27 mouse cellular contexts compared by ENCODE assay signal in the genomic region with DNA sequence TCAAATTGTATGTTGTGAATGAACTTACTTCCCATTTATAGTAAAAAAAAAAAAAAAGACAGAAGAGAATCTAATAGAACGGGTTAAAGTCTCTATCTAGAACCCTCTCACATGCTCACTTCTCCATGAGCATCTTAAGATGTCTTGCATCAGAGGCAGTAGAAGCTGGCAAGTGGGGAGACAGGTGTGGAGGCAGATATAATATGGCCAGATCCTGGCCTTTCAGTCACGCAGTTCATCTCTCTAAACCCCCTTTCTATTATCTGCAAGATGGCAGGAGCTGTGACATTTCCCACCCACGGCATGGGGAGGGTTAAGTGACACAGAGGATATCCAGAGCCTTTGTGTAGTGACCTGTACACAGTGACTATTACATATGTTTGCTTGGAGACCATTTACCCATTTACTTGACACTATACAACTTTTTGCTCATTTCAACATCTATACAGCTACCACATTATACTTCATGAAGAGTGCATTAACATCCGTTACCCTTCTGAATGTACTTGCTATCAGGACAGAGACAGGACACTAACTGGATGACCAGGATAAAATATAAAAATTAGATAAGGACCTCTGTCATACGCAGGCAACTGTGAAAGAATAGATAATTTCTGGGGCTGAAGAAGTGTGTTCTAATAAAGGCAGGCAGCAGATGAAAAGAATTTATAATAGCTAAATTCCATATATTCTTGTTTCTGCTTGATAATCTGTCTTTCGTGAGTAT.
DNase-seq lines count a peak whose midpoint lies in the region; ATAC-seq lines count a peak whose summit lies in the region.
"Had no signal": no experiment of that assay in that cellular context is flagged by ENCODE, and none has a peak within 500 bp of the region (broad histone marks: within the 10 kb centered on the region; RNA-seq: fewer than 3 reads in every experiment).

No protein-coding gene starts in this region.

- H3K36me3 ChIP-seq in hindbrain, embryonic 10.5 days, result no peaks in the 10 kb centered on the region
- H3K36me3 ChIP-seq in hindbrain, embryonic 11.5 days (ENCODE audit: control insufficient read depth, insufficient read depth, low read length), result no peaks in the 10 kb centered on the region
- no peaks in the 10 kb centered on the region for H3K36me3 ChIP-seq in liver, embryonic 15.5 days (replicated peaks)
- no peaks in the 10 kb centered on the region for H3K36me3 ChIP-seq in intestine, embryonic 16.5 days (ENCODE audit: control insufficient read depth, insufficient read depth, low read length)
- H3K36me3 ChIP-seq in neural tube, embryonic 15.5 days, result no peaks in the 10 kb centered on the region
- H3K36me3 ChIP-seq: embryonic facial prominence, embryonic 13.5 days; kidney, embryonic 15.5 days had no signal

- no peak overlapping the region for H3K9ac ChIP-seq in hindbrain, embryonic 11.5 days (ENCODE audit: low read depth, low read length)
- H3K9ac ChIP-seq in liver, embryonic 15.5 days, result no peak overlapping the region
- H3K9ac ChIP-seq in intestine, embryonic 16.5 days (ENCODE audit: low read depth, low read length), result no peak overlapping the region
- no peak overlapping the region for H3K9ac ChIP-seq in neural tube, embryonic 15.5 days (replicated peaks)
- H3K9ac ChIP-seq: embryonic facial prominence, embryonic 13.5 days; hindbrain, embryonic 14.5 days; kidney, embryonic 15.5 days; lung, embryonic 14.5 days had no signal

- no peaks in the 10 kb centered on the region for H3K27me3 ChIP-seq in hindbrain, embryonic 10.5 days (ENCODE audit: insufficient read depth, poor library complexity, severe bottlenecking)
- H3K27me3 ChIP-seq in hindbrain, embryonic 11.5 days (ENCODE audit: control insufficient read depth, insufficient read depth, low read length), result no peaks in the 10 kb centered on the region
- no peaks in the 10 kb centered on the region for H3K27me3 ChIP-seq in liver, embryonic 15.5 days
- H3K27me3 ChIP-seq in intestine, embryonic 16.5 days (replicated peaks; ENCODE audit: control insufficient read depth, insufficient read depth, low read length), result no peaks in the 10 kb centered on the region
- H3K27me3 ChIP-seq in neural tube, embryonic 15.5 days (replicated peaks), result no peaks in the 10 kb centered on the region
- H3K27me3 ChIP-seq: CH12.LX; embryonic facial prominence, embryonic 13.5 days; kidney, embryonic 15.5 days; Patski had no signal

- DNase-seq in cerebellum, adult 11-12 months, result peak; percentile 25
- no peak for DNase-seq in hindbrain, embryonic 10.5 days (ENCODE audit: low spot score)
- DNase-seq in hindbrain, embryonic 11.5 days (ENCODE audit: low spot score), result no peak
- DNase-seq in kidney, adult 8-10 months, result no peak
- DNase-seq: adrenal gland, postnatal 10 days; gastrocnemius, postnatal 36 days; heart, adult 18-20 months; heart, postnatal 36 days; kidney, adult 11 months; kidney, postnatal 25 days; lung, embryonic 14.5 days; lung, postnatal 14 days; spleen, adult 18-20 months; thymus, adult 18-20 months; thymus, postnatal 25 days had no signal

- WGBS in hindbrain, embryonic 10.5 days, result 71% methylated on average over 6 of the region's 6 CpGs
- WGBS in hindbrain, embryonic 11.5 days, result 70% methylated on average over 6 of the region's 6 CpGs
- WGBS in liver, embryonic 15.5 days (ENCODE audit: insufficient replicate concordance), result 35% methylated on average over 6 of the region's 6 CpGs
- WGBS in intestine, embryonic 16.5 days, result 79% methylated on average over 6 of the region's 6 CpGs
- WGBS in neural tube, embryonic 15.5 days, result 54% methylated on average over 6 of the region's 6 CpGs

- ATAC-seq in cerebellum, adult (ENCODE audit: insufficient number of reproducible peaks, low FRiP score, low TSS enrichment), result no peak
- ATAC-seq in hindbrain, embryonic 11.5 days (ENCODE audit: low FRiP score), result no peak
- ATAC-seq in liver, embryonic 15.5 days (ENCODE audit: insufficient read depth), result peak; percentile 84
- no peak for ATAC-seq in intestine, embryonic 16.5 days
- no peak for ATAC-seq in neural tube, embryonic 15.5 days (ENCODE audit: low FRiP score)
- ATAC-seq: midbrain, embryonic 16.5 days; Patski had no signal

- H3K9me3 ChIP-seq in hindbrain, embryonic 10.5 days, result no peaks in the 10 kb centered on the region
- no peaks in the 10 kb centered on the region for H3K9me3 ChIP-seq in hindbrain, embryonic 11.5 days (ENCODE audit: control insufficient read depth, low read length)
- no peaks in the 10 kb centered on the region for H3K9me3 ChIP-seq in liver, embryonic 15.5 days (replicated peaks)
- no peaks in the 10 kb centered on the region for H3K9me3 ChIP-seq in intestine, embryonic 16.5 days (ENCODE audit: control insufficient read depth, low read length)
- no peaks in the 10 kb centered on the region for H3K9me3 ChIP-seq in neural tube, embryonic 15.5 days (replicated peaks)
- H3K9me3 ChIP-seq: embryonic facial prominence, embryonic 13.5 days; kidney, embryonic 15.5 days had no signal

- peaks cover 22% of the 10 kb centered on the region for H3K4me1 ChIP-seq in hindbrain, embryonic 10.5 days (replicated peaks)
- H3K4me1 ChIP-seq in hindbrain, embryonic 11.5 days (replicated peaks; ENCODE audit: control insufficient read depth, insufficient read depth, low read length), result no peaks in the 10 kb centered on the region
- no peaks in the 10 kb centered on the region for H3K4me1 ChIP-seq in liver, embryonic 15.5 days (replicated peaks)
- no peaks in the 10 kb centered on the region for H3K4me1 ChIP-seq in intestine, embryonic 16.5 days (ENCODE audit: control insufficient read depth, insufficient read depth, low read length)
- no peaks in the 10 kb centered on the region for H3K4me1 ChIP-seq in neural tube, embryonic 15.5 days
- H3K4me1 ChIP-seq: kidney, embryonic 15.5 days had no signal

- peak overlapping the region; percentile 45; the same call in 1 of the 2 replicates for H3K27ac ChIP-seq in hindbrain, embryonic 10.5 days
- no peak overlapping the region for H3K27ac ChIP-seq in hindbrain, embryonic 11.5 days (ENCODE audit: low read depth, low read length)
- no peak overlapping the region; the same call in 1 of the 2 replicates for H3K27ac ChIP-seq in liver, embryonic 15.5 days (replicated peaks)
- H3K27ac ChIP-seq in intestine, embryonic 16.5 days (ENCODE audit: low read length), result no peak overlapping the region
- no peak overlapping the region for H3K27ac ChIP-seq in neural tube, embryonic 15.5 days (replicated peaks)
- H3K27ac ChIP-seq: embryonic facial prominence, embryonic 13.5 days; hindbrain, embryonic 14.5 days; kidney, embryonic 15.5 days had no signal

- H3K4me2 ChIP-seq in hindbrain, embryonic 11.5 days (replicated peaks; ENCODE audit: low read depth, low read length), result no peak overlapping the region
- no peak overlapping the region for H3K4me2 ChIP-seq in liver, embryonic 15.5 days
- no peak overlapping the region for H3K4me2 ChIP-seq in intestine, embryonic 16.5 days (ENCODE audit: low read depth, low read length)
- H3K4me2 ChIP-seq in neural tube, embryonic 15.5 days, result no peak overlapping the region
- H3K4me2 ChIP-seq: embryonic facial prominence, embryonic 13.5 days; heart, embryonic 11.5 days; hindbrain, embryonic 14.5 days; kidney, embryonic 15.5 days; lung, embryonic 14.5 days; midbrain, embryonic 11.5 days had no signal

- no peak overlapping the region for H3K4me3 ChIP-seq in hindbrain, embryonic 10.5 days
- no peak overlapping the region for H3K4me3 ChIP-seq in hindbrain, embryonic 11.5 days (ENCODE audit: low read depth, low read length)
- no peak overlapping the region for H3K4me3 ChIP-seq in liver, embryonic 15.5 days (replicated peaks)
- H3K4me3 ChIP-seq in intestine, embryonic 16.5 days (ENCODE audit: low read length), result no peak overlapping the region
- no peak overlapping the region for H3K4me3 ChIP-seq in neural tube, embryonic 15.5 days (replicated peaks)
- H3K4me3 ChIP-seq: embryonic facial prominence, embryonic 13.5 days; kidney, embryonic 15.5 days had no signal
